Mouse (Mus musculus): ENCODE results near the gene Tmod3.
A peak's percentile ranks its signal among the peaks of the same experiment; 100 is the strongest.
"Not testable (repeated sequence)": the region's sequence is repeated elsewhere in the genome, so short reads cannot be mapped to it uniquely, and the experiment has no call there.

Gene Tmod3

DNA sequence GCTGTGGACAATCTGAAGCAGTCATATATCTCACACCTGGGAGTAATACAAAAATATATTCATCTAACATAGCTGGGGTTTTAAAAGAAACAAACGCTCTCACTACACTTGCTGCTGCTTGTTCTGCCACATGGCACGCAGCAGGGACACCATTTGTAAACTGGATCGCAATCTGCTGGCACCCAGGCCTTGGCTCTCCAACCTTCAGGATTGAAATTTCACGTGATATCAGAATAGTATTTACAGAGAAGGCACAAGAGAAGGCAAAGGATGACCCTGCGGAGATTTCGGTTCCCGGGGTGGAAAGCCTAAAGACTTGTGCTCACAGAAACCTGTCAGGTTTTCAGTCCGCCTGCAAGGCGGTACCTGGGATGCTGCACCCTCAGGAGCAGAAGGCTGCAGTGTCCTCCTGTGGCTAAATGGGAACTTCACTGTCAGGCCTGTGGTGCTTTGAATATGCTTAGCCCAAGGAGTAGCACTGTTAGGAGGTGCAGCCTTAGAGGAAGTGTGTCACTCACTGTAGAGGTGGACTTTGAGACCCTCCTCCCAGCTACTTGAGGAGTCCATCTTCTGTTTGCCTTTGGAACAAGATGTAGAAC, 65.0 kb downstream of the Tmod3 start:
- DNase-seq (ENCODE audit: low read depth): no peak

DNA sequence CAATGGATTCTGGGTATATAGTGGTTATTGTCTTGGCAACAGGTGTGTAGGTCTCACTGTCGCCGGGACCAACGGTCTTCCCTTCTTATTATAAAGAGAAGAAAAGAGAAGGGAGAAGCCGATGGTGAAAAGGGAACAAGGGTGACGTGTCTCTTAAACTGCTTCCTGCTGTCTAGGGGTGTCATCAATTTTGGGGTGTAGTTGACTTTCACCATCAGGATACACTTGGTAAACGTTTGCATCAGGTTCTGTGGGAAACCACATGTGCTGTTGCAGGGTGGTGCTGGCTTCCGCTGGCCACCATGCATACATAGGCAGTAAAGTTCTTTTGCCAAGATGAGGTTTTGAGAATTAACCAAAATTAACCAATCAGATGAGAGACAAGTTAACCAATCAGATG, 71.2 kb downstream of the Tmod3 start:
- DNase-seq (ENCODE audit: low read depth): not testable (repeated sequence)

DNA sequence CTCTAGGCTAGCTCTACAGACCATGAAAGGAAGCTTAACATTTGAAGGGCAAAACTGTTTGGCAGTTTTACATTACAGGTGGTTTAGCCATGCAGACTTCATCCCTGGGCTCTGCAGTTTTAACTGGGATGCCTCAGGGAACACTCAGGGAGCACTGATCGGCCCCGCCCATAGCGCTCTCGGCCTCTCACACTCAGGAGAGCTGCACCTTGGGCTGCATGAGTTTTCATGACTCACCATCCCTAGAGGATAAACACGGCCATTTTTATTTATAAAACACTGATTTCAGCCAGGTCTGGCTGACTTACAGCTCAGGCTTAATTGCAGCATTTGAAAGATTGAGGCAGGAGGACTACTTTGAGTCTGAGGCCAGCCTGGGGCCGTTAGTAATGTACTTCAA, 74.2 kb downstream of the Tmod3 start:
- DNase-seq (ENCODE audit: low read depth): no peak

DNA sequence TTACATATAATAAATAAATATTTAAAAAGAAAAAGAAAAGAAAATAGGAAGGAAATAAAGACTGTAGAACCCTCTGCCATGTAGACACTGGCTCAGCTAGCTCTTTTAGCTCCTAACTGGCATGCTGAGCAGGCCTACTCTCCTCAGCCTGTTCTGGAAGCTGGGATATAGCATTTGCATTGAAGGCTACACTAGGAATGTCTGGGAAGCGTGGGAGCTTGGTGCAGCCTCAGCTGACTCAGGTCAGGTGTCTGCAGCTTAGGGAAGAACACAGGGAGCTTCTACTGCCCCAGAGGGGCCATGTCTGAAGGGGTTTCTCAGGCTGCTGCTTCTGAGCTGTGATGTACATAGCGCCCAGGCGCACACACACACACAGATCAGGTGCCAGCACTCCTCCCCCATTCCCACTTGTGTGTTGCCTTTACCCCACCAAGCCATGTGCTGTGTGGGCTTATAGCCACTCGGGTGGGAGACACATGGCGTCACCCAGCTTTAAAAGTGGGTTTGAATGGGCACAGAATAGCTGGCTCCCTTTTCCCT, 78.9 kb downstream of the Tmod3 start:
- DNase-seq (ENCODE audit: low read depth): no peak

DNA sequence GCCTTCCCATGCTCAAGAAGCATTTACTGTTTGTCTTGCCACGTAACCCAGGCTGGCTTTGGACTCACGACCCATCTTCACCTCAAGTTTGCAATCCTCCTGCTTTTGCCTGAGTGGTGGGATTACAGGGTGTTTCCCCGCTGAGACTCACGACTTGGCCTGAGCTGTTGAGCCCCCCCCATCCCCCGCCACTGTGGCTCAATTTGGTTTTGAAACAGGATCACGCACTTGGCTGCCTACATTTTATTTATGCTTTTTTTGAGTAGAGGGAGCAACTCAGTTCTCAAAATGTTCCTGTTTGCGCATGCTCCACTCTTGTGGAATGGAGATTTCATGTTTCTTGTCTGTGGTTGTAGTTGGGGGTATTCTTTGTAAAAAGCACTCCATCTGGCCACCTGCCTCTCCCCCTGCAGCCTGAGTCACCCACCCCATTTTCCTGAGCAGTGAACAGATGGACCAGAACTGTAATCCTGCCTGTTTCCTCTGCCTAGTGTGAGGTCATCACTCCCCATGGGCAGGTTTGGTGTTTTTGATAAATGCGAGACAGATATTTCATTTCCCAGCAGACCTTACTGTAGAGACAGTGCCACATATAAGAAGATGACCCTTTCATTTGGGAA, 80.2 kb downstream of the Tmod3 start:
- DNase-seq (ENCODE audit: low read depth): no peak

DNA sequence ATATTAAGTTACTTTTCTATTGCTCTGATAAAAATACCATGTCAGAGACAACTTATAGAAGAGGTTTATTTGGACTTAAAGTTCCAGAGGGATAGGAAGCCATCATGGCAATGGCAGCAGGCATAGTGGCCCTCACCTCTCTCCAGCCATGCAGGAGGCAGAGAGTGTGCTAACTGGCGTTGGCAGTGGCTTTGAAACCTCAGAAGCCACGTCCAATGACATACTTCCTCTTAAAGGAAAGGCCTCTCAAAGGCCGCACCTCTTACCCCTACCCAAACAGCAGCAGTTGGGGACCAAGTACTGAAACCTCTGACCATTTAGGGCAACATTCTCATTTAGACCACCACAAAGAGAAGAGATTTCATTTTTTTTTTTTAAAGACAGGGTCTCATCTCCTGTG, 82.2 kb downstream of the Tmod3 start:
- no peak for DNase-seq (ENCODE audit: low read depth)

DNA sequence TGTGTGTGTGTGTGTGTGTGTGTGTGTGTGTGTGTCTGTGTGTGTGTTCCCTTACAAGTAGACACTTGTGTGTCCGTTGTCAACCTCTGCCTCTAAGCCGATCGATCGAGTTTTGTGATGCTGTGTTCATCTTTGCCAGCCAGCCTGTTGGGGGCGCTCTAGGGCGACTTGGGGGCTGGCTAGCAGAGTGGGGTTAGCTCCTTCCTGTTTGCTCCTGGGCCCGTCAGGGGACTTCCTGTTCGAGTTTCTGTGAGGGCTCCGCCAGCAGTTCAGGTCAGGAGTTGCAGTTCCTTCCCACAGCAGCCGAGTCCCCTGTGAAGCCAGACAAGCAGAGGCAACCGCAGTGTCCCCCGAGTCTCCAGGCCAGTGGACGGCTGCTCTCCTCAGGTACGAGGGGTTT, 91.2 kb downstream of the Tmod3 start:
- peak; percentile 61 for DNase-seq (ENCODE audit: low read depth)

DNA sequence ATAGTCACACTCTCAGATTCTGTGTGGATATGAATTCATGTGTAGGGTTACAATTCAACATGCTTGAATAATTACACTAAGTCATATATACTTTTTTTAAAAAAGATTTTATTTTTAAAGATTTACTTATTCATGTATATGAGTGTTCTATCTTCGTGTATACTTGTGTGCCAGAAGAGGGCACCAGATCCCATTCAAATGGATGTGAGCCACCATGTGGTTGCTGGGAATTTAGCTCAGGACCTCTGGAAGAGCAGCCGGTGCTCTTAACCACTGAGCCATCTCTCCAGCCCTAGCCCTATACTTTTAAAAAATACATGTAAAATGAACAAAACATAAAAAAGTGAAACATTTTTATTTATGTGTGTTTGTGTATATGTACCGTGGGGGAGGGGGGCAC, 91.9 kb downstream of the Tmod3 start:
- DNase-seq (ENCODE audit: low read depth): no peak

DNA sequence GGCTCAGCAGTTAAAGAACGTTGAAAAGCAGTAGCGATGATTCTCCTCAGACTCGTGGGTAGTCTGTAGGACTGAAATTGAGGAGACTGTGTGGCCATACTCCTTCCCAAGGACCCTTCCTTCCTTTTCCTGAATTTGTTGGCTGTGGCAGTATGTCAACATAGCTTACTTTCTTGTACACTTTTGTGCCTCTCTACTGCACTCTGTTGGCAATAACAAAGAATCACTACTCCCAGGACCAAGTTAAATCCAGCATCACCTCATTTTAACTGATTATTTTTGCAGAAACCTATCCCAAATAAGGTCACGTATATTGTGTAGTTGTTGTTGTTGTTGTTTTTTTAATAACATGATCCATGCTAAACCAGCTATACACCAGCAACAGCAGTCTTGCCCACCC, 92.8 kb downstream of the Tmod3 start:
- peak; percentile 23 for DNase-seq (ENCODE audit: low read depth)

DNA sequence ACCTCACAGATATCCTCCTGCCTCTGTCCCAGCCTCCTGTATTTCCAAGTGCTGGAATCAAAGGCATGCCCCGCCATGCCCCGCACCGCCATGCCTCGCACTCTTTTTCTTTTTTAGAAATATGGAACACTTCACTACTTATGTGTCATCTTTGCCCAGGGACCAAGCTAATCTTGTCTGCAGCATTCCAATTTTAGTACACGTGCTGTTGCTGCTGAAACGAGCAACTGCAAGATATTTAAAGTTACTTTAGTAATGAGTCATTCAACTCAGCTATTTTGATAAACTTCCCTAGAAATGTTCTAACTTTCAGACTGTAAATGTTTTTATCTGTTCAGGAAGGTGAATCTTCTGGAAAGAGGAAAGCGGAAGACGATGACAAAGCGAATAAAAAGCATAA, 93.6 kb downstream of the Tmod3 start:
- DNase-seq (ENCODE audit: low read depth): no peak

DNA sequence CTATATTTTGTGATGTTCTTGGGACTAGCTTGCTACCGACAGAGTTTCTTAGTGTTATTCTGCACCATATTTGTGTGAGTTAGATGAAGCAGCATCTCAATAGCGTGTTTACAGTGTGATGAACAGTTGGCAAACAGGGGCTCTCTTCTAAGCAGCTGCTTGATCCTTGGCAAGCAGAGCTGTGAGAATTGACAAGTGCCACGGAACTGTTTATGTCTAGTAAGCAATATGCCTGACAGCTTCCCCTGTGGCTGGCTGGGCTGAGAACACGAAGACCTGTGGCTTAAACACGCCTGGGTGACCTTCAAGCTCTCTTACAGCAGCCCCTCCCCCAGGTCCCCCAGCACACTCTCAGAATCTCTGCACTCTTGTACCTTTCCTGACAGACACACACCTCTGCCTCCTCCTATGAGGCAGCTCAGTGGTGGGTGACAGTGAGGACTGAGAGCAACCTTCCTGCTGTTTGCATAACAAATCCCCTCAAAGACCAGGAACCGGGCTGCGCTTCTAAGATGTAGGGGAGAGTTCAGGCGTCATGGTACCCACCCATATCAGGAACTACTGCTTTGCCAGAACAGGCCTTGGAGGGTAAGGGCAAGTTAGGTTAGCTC, 96.3 kb downstream of the Tmod3 start:
- no peak for DNase-seq (ENCODE audit: low read depth)

DNA sequence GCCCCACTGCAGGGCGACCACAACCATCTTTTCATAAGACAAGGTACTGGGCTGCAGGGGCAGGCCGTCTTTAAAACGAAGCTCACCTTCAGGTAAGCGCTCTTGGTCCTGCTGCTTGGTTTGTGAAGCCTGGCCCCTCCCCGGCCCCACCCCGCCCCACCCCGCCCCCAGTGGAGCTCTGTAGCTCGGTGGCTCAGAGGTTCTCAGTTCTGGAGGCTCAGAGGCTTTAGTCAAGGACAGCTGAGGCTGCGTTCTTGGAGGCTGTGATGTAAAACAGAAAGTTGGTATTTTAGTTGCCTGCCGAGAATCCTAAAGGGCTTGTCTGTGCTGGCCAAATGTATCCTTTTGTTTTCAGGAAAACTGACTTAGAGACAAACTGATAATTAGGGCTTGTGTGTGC, 103.8 kb downstream of the Tmod3 start:
- no peak for DNase-seq (ENCODE audit: low read depth)

DNA sequence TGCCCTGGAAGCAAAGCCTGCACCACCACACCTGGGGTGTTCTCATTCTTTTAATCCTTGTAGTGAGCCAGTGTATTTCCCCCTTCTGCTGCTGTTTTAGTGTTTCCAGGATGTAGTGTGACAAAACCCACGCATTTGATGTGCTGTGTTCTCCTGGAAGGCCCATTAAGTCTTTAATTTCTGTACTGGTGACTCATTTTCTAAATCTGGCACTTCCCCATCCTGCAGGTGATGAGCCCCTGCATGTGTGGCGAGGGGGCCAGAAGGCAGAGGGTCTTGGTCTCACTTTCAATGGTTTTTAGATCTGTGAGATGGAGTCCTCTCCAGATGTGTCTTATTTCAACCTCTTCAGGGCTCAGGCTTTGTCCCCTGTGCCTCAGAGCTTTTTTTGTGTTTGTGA, 105.5 kb downstream of the Tmod3 start:
- no peak for DNase-seq (ENCODE audit: low read depth)

DNA sequence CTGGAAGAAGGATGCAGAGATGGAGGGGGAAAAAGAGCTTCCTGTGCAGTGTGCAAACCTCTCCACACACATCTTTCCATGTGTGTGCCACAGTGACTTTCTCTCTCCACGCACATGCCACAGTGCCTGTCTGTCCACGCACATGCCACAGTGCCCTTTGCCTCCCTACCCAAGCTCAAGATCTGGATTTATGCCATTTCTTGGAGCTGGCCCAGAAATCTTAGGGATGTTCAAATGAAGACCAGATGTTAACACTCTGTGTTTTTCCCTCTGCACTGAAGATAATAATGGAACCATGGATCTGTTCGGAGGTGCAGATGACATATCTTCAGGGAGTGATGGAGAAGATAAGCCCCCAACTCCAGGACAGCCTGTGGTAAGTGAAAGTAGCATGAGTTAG, 111.4 kb downstream of the Tmod3 start:
- DNase-seq (ENCODE audit: low read depth): no peak

All from induced T-regulatory cell, adult 2 months (primary cell).